Mouse (Mus musculus) heart, adult 11 months (tissue): ENCODE measurements around the gene Fhod1.

Experiments used
- DNase-seq: peaks from one replicate; pipeline ENCODE4 v3.0.0; 2022

Gene Fhod1

GRCm38 (mm10) chr8:105347428-105348221, at the start of gene Fhod1:
TSS of gene Fhod1 (minus strand) at chr8:105347953.
- DNase-seq: peak; percentile 100

GRCm38 (mm10) chr8:105393915-105394314, 46.2 kb upstream of the Fhod1 start:
- DNase-seq: peak; percentile 86

DNA sequence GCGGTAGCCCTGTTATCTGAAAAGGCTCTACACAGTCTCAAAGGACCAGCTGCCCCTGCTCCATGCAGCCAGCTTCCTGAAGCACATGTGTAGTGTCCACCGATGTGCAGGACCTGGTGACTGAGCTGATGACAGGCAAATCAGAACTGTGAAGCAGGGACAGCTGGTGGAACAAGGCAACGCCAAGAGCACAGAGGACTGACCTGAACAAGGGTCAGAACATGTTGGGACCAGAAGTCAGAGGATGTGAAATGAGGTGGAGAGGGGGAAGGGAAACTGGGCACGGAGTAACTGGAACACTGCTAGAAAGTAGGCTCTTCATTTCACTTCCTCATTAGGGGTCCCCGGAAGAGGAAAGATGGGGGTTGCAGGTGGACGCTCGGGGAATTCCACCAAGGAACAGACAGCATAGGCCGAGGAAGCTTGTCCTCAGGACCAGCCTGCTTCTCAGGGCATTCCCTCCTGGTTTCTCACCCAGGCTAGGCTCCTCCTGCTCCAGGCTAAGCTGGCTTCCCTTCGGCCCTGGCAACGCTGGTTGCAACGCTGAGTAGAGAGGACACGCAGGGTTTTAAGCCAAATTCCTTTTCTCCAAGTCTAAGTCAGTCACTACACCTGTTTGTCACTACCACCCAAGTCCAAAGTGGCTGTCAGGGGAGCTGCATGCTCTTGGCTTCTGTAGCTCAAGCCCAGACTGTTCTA, 45.5 kb upstream of the Fhod1 start:
- peak; percentile 96 for DNase-seq

DNA sequence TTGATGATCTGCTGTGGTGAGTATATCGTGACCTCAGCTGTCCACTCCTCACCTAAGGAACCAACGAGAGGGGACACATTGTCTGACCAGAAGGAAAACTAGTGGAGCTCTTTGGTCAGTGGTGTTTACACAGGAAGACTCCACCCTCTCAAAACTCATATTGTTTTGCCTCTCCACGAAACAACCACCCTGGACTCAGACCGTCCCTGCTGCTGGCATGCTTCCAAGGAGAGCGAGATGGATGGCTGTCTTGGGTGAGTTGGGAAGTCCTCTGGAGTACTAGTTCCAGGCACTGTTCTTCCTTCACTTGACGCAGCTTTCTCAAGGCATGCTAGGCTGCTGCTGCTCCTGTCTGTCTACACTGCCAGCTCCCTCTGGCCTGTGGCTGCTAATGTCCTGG, 41.3 kb upstream of the Fhod1 start:
- DNase-seq: peak; percentile 97

GRCm38 (mm10) chr8:105387151-105387550, 39.4 kb upstream of the Fhod1 start:
- no peak for DNase-seq

DNA sequence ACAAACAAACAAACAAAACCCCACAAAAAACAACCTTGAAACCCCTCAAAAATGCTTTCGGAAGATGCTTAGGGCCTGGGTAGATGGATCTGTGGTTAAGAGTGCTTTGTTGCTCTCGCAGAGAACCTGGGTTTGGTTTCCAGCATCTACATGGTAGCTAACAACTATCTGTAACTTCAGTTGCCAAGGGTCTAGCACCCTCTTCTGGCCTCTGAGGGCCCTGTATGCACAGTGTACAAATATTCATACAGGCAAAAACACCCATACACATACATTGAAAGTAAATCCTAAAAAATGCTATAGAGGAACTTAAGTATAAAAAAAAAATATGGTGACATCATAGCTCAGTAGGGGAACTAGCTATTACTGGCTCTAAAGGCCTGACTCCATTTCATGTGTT, 36.3 kb upstream of the Fhod1 start:
- DNase-seq: no peak

DNA sequence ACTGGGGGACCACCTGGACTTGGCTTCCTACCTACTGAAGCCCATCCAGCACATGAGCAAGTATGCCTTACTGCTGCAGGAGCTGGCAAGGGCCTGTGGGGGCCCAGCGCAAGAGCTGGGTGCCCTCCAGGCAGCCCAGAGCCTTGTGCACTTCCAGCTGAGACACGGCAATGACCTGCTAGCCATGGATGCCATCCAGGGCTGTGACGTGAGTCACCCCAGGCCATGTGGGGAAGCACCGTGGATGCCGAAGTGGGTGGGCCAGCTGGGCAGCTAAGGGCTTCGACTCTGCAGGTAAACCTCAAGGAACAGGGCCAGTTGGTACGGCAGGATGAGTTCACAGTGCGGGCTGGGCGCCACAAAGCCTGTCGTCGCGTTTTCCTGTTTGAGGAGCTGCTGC, 32.6 kb upstream of the Fhod1 start:
- no peak for DNase-seq

- peak; percentile 91 for DNase-seq
Measured at GRCm38 (mm10) chr8:105378673-105379072, 30.9 kb upstream of the Fhod1 start.

GRCm38 (mm10) chr8:105374513-105374966, 26.8 kb upstream of the Fhod1 start:
- peak; percentile 89 for DNase-seq

- peak; percentile 72 for DNase-seq
Measured at GRCm38 (mm10) chr8:105373032-105373431, 25.3 kb upstream of the Fhod1 start, which contains the start of gene Plekhg4. TSS of gene Plekhg4 (plus strand) at chr8:105373274.

DNA sequence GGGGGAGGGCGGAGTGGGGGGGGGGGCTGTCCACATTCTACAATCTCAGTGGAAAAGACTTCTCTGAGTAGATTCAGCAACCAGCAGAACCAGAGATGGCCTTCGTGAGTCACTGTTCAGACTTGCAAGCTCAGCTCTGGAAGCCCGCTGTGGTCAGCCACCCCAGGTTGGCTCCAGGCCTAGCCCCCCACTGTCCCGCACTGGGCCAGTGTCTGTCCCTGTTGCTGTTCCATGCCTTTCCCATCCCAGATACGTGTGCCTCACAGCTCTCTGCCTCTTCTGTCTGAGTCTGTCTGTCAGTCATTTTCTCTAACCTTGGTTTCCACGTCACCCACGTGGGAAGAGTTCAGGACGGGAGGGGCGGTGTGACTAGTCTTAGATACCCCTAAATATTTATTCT, 24.7 kb upstream of the Fhod1 start:
- peak; percentile 80 for DNase-seq

DNA sequence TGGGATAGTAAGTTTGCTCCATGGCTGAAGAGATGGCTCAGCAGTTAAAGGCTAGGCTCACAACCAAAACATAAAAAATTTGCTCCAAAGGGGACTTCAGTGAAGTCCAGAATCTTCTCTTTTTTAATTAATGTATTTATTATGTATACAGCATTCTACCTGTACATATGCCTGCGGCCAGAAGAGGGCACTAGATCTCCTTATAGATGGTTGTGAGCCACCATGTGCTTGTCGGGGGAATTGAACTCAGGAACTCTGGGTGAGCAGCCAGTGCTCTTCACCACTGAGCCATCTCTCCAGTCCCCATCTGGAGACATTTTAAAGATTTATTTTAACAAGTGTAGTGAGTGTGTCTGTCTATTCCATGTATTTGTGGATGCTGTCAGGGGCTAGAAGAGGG, 19.4 kb upstream of the Fhod1 start:
- no peak for DNase-seq

DNA sequence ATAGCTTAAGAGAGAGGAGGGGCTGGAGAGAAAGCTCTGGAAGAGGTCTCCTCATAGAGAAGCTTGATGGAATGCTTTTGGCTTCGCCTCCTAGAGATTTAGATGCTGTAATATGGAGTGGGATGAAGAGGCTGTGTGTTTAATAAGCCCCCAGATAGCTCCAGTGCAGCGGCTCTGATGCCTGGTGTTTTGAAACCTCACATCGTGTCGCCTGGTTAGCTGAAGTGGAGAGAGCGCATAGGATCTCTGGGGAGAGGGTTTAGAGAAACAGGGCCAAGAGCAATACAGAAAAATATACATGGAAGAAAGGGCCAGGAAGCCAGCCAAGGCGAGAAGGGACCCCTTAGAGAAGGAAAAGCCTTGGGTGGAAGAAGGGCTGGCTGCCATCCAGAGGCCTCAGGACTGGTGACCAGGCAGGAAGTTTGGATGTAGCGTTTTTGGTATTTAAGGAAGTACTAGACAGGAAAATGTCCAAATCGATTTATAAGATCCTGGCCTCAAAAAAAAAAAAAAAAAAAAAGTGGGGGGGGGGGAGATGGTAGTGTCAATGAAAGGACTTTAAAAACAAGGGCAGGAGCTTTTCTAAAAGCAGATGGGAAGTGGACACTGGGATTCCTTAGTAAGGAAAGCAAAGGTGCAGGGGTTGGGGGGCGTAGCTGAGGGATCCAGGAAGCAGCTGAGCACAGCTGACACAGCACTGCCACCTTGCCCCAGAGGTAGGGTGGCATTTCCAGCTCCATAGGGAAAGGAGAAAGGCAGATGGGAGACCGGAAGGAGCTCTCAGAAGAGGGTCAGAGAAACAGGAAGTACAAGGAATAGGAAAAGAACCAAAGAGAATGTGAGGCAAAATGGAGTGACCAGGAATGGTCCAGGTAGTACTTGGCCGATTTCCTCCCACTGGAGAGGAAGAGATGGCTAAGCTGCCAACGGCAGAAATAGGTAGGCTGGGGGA, 14.3 kb upstream of the Fhod1 start:
- peak; percentile 97 for DNase-seq

DNA sequence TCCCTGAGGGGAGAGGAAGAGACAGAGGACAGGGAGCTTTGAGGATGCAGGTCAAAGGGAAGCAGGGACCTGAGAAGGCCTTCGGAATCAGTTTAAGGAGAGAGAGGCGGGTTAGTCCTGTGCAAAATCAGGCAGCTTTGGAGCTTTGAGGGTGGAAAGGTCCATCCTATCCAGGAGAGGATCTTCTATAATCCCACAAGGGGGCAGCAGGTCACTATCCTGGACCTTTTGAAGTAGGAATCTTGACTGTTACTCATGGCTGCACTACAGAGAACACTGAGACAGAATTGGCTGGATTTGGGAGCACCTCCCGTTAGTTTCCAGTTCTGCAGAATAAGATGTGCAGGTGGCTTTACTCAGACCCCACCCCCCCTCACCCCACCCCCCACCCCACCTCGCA, 11.9 kb upstream of the Fhod1 start:
- DNase-seq: no peak

- no peak for DNase-seq
Measured at GRCm38 (mm10) chr8:105359208-105359607, 11.5 kb upstream of the Fhod1 start.

DNA sequence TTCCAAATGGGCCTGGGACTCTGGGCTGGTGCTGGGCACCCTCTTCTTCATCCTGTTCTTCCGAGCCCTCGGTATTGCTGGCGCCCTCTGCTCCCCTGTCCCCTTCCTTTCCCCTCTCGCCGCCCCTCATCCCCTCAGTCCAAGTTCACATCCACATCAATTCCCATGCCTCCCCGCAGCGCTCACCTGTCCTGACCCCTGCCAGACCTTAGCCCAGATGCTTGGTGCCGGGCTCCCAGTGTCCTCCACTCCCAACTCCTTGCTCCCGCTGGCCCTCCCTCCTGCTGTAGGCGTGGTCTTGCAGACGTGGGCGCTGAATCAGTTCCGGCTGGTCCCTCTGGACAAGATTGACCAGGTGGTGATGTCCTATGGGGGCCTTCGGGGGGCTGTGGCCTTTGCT, 8.9 kb upstream of the Fhod1 start:
- DNase-seq: peak; percentile 90

- peak; percentile 98 for DNase-seq
Measured at GRCm38 (mm10) chr8:105355179-105356024, 7.6 kb upstream of the Fhod1 start.

GRCm38 (mm10) chr8:105354549-105354948, 6.8 kb upstream of the Fhod1 start:
- DNase-seq: no peak

DNA sequence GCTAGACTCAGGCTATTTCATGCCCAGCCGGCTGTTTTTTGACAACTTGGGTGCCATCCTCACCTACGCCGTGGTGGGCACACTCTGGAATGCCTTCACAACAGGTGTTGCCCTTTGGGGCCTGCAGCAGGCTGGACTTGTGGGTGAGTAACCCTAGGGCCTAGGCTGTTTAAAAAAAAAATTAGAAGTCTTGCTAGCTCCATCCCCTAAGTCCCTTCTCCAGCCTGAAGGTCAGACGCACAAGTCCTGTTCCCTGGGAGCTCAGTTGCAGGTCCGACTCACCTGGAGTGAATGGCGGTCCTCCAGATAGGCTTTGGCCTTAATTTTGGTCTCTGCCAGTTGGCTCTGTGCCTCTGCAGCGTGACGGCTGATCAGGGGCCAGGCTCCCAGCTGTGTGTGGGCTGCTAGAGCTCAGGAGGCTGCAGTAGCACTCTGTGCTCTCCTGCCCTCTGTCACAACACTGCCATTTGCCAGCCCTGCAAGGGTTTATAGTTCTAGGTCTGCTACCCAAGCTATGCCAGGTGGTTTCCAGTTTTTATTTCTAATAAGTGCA, 5.9 kb upstream of the Fhod1 start:
- DNase-seq: peak; percentile 91

DNA sequence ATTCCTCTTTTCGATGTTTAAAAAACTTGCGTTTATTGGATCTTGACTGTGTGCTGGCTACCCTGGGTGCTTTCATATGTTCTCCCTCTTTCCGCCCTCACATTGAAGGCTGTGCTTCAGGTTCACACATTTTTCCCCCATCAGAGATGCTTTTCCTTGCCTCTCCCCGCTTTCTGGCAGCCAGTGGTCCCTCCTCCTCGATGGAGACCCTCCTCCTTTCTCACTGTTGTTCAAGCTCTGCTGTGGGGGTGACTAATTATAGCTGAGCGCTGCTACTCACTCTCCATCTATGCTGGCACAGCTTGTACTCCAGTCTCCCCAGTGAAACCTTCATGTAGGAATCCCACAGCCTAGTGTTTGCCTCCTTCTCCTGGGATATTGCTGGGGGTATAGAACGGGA, 2.4 kb upstream of the Fhod1 start:
- no peak for DNase-seq

GRCm38 (mm10) chr8:105349096-105349771, 1.5 kb upstream of the Fhod1 start:
- DNase-seq: peak; percentile 95
